Mouse (Mus musculus): ENCODE data around the gene Csf2rb.
"Not testable (repeated sequence)": the region's sequence is repeated elsewhere in the genome, so short reads cannot be mapped to it uniquely, and the experiment has no call there.

Csf2rb gene

DNA sequence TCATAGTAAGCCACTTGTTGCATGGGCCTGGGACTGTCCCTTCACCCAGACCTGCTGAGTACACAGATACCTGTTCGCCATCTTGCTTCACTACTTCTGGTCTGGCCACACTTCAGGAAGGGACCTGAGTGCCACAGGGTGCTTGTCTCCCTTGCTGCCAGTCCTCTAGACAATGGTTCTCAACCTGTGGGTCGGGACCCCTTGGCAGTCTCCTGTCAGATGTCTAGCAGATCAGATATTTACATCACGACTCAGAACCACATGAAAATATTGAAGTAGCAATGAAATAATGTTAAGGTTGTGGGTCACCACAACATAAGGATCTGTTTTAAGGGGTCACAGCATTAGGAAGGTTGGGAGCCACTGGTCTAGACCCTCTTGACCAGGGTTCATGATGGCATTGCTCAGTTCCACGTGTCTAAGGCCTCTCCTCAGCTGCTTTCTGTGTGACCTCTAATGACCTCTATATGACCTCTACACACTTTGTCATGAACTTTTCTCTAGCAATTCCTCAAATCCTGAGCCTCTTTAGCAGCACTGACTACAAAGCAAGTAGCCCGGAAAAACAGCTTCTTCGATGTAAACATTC is 2.3 kb downstream of the Csf2rb start:
- DNase-seq (ENCODE audit: low spot score in 2 of 2): not testable (repeated sequence)

DNA sequence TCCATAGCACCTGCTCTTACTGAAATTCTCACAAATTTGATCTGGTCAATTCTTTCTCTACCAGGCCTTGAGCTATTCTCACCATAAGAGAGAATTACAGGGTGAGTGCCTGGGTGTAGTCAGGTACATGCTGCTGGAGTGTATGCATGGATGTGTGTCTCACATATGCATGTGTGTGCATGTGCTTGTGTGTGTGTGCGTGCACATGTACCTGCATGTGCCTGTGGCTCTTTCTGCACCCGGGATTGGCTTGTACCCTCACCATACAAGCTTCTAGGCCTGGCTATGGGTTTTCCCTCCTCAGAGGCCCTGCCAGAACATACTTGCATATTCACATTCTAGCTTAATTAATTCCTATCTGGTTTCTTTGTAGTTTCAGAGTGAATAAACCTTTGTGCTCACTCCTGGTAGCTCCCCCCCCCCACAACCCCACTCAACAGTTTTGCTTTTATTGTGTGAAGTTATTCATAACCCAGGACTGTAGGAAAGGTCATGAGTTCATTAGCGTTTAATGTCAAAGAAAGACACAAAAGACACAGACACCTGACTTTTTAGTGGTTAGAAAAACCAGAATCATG is 3.1 kb downstream of the Csf2rb start:
- no peak for DNase-seq (ENCODE audit: low spot score in 2 of 2)

- not testable (repeated sequence) for DNase-seq (ENCODE audit: low spot score in 2 of 2)
Measured at GRCm38 (mm10) chr15:78329972-78330371, 4.4 kb downstream of the Csf2rb start.

GRCm38 (mm10) chr15:78330706-78331105 is 5.2 kb downstream of the Csf2rb start:
- DNase-seq (ENCODE audit: low spot score in 2 of 2): no peak

GRCm38 (mm10) chr15:78331523-78332340 is 6.2 kb downstream of the Csf2rb start:
- DNase-seq (ENCODE audit: low spot score in 2 of 2): no peak

- DNase-seq (ENCODE audit: low spot score in 2 of 2): no peak
Measured at GRCm38 (mm10) chr15:78332981-78333380, 7.4 kb downstream of the Csf2rb start.

DNA sequence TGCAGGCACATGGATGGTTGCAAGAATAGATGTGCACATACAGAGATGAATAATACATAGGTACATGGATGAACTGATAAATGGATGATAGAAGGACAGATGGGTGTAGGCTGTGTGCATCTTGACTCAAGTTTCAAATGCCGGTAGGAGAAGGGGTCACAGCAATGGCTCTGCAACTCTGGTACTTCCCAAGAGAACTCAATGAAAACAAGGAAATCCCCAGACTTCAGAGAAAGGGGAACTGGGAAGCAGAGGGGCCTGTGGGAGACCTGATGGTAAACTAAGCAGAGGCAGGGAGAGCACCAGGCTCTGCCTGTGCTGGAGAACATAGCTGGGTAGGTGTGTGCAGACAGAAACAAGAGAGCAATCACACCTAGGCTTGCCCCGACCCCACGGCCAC is 8.8 kb downstream of the Csf2rb start:
- DNase-seq (ENCODE audit: low spot score in 2 of 2): no peak

GRCm38 (mm10) chr15:78339627-78340423 is 14.3 kb downstream of the Csf2rb start:
- peak in 1 of 2 experiments; percentile 67 for DNase-seq (ENCODE audit: low spot score in 2 of 2)

DNA sequence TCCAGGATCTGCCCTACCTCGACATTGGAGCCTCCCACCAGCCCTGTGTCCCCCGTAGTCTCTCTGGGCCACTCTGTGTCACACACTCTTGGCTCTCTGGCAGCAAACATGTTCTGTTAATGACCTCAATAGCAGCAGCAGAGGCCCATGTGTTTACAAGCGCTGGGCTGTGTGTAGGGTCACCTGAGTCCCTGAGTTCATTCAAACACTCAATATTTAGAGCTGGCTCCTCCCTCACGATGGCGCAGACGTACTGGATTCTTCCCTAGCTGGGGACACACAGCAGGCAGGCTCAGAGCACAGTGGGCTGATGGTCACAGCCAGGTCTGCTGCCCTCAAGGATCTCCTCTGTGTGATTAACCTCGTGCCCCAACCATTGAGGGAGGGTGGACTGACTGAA is 15.4 kb downstream of the Csf2rb start:
- DNase-seq (ENCODE audit: low spot score in 2 of 2): not testable (repeated sequence)

DNA sequence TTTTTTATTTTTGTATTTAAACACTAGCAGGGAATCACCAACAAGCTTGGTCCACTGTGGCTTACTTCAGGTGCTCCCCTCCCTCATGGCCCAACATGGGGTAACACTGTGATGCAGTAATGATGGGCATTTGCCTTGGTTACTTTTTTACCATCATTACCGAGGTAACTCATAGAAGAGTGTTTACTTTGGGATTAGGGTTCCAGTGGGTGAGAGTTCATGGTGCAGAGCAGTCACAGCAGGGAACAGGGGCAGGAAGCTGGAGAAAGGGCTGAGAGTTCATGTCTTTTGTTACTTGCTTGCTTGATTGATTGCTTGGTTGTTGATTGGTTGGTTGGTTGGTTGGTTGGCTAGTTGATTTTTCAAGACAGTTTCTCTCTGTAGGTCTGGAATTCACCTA is 18.1 kb downstream of the Csf2rb start:
- no peak for DNase-seq (ENCODE audit: low spot score in 2 of 2)

GRCm38 (mm10) chr15:78344567-78344966 is 19.0 kb downstream of the Csf2rb start:
- no peak for DNase-seq (ENCODE audit: low spot score in 2 of 2)

- no peak for DNase-seq (ENCODE audit: low spot score in 2 of 2)
Measured at GRCm38 (mm10) chr15:78351586-78352165, 26.1 kb downstream of the Csf2rb start.

DNA sequence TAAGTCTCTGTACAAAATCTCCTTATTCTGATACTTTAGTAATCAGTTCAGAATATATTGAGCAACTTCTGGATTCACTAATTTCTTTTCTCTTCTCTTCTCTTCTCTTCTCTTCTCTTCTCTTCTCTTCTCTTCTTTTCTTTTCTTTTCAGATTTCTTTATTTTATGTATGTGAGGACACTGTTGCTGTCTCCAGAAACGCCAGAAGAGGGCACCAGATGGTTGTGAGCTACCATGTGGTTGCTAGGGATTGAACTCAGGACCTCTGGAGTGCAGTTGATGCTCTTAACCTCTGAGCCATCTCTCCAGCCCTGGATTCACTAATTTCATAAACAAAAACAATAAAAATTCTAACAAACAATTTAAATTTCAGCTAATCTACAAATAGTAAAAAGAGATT is 29.4 kb downstream of the Csf2rb start:
- peak in 1 of 2 experiments; percentile 63 for DNase-seq (ENCODE audit: low spot score in 2 of 2)

- no peak for DNase-seq (ENCODE audit: low spot score in 2 of 2)
Measured at GRCm38 (mm10) chr15:78355548-78355947, 30.0 kb downstream of the Csf2rb start.

DNA sequence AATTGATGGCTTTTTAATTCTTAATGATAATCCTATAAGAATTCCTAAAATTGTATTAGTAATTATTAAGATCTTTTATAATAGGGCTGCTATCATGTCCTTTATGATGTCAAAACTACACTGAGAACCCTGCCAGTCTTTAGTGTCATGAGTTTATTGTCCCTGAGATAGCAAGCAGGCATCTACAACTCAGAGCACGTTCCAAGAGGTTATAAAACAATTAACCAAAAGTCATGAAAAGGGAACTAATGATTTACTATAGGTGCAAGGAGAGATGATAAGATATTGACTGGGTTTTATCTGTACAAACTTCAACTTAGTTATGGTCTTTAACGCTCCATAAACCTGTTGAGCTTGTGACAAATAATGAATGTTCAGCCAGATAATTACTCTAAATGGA is 40.4 kb downstream of the Csf2rb start:
- DNase-seq (ENCODE audit: low spot score in 2 of 2): no peak

DNA sequence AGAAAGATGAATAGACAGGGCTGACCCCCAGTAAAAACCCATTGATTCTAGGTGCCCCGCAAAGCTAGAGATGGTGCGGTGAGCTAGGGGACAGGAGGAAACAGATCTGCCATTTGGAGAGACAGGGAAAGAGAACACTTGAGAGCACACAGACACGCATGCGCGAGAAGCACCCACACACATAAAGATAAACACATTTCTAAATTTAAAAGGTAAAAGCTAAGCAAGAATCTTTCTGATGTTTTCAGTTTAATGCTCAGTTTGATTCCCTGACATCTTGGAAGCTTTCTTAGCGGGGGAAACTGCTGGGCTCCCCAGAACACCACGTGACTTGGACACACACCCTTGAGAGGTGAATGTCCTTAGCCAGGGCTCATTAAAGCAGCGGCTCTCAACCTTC is 41.3 kb downstream of the Csf2rb start:
- DNase-seq (ENCODE audit: low spot score in 2 of 2): no peak

DNA sequence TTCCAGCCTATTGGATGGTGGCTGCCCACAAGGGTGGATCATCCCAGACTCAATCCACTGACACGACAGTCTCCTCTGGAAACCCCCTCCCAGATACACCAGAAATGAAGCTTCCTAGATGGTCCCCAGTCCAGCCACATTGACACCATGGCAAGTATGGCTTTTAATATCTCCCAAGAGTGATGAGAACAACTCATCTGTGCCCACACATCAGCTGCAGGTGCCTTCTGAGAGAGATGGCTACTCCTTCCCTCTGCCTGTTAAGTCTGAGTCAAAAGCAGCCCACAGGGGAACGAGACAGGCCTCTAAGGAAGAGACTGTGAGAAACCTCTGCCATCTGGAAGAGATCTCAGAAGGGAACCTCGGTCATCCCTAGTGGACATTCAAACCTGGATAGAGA is 42.3 kb downstream of the Csf2rb start:
- no peak for DNase-seq (ENCODE audit: low spot score in 2 of 2)

DNA sequence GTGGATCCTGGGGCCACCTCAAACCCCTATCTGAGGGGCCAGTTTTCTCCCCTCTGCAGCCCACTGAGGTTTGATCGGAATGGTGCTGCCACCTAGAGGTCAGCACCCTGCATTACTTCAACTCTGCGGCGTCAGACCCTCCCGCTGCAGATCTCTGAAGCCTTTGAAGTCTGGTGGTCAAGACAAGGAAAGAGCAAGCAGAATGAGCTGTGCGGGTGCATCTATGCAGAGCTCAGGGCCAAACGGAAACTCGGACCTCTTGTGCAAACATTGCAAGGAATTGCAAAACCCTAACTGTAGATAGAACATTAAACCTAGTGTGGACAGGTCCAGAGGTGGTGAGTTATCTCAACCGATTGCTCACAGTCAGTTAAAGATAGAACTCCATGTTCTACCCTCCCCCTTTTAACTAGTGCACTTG is 43.4 kb downstream of the Csf2rb start:
- DNase-seq (ENCODE audit: low spot score in 2 of 2): peak; percentile 50 to 66

DNA sequence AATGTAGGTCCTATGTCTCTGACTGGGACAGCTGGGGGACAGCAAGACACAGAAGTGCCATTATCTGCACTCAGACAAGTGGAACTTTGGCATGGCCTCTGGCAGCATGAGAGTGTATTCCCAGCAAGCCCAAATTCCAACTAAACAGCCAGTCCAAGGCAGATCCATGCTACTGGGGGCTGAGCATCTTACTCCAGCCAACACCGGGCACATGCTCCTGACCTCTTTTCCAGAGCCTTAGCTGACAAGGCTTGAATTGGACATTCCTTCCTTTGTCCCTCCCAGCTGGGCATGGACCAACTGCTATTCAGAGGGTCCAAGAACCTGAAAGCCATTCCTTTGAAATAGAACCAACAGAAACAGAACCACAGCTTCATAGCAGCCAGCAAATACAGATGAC is 44.1 kb downstream of the Csf2rb start:
- DNase-seq (ENCODE audit: low spot score in 2 of 2): no peak

- no peak for DNase-seq (ENCODE audit: low spot score in 2 of 2)
Measured at GRCm38 (mm10) chr15:78372796-78373195, 47.2 kb downstream of the Csf2rb start.

DNA sequence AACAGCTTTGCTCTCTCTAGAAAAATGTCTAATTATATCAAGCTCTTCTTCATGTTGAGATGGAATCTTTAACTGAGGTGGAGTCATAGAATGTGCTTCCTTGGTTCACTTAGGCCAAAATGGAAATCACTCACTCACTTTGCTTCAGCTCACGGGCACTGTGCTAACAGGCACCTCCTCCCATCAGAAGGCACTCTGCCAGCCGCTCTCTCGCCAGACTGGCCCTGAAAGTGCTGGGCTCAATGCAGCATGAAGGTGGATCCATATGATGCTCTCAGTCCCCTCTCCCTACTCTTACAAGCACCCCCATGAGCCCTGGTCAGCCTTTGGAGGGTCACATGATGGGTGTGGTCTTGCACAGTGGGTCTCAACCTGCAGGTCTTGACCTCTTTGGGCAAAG is 48.7 kb downstream of the Csf2rb start:
- no peak for DNase-seq (ENCODE audit: low spot score in 2 of 2)

- DNase-seq (ENCODE audit: low spot score in 2 of 2): no peak
Measured at GRCm38 (mm10) chr15:78377859-78378258, 52.3 kb downstream of the Csf2rb start.
